Mouse (Mus musculus): Measurements from ENCODE around the gene Klf13. TPM values are rescaled to one million over a fixed set of nuclear protein-coding genes. Genes with fewer than 3 reads are reported as not detected.
A peak's percentile ranks its signal among the peaks of the same experiment; 100 is the strongest.

Gene Klf13
- total RNA-seq, 2 experiments from 2014 or later, result 168 to 175 TPM

- no peak for DNase-seq (ENCODE audit: low spot score in 2 of 2)
- intact Hi-C loops (cut with DNase I), result no loop called here
Observed at GRCm38 (mm10) chr7:63930132-63930531, 8.6 kb downstream of the Klf13 start.

GRCm38 (mm10) chr7:63929080-63929479, 9.6 kb downstream of the Klf13 start:
- intact Hi-C loops (cut with DNase I), result no loop called here
- DNase-seq (ENCODE audit: low spot score in 2 of 2), result no peak

GRCm38 (mm10) chr7:63927121-63927520, 11.6 kb downstream of the Klf13 start:
- intact Hi-C loops (cut with DNase I), result no loop called here

GRCm38 (mm10) chr7:63926492-63926891, 12.2 kb downstream of the Klf13 start:
- DNase-seq (ENCODE audit: low spot score in 2 of 2), result no peak
- intact Hi-C loops (cut with DNase I), result no loop called here

More at GRCm38 (mm10) chr7:63927121-63927520, 11.6 kb downstream of the Klf13 start:
- DNase-seq (ENCODE audit: low spot score in 2 of 2), result no peak

GRCm38 (mm10) chr7:63925413-63926360, 13.0 kb downstream of the Klf13 start:
- peak; percentile 77 to 86 for DNase-seq (ENCODE audit: low spot score in 2 of 2)
- intact Hi-C loops (cut with DNase I), result loop anchor here (1.0 kb wide), 1 partner anchor 11 kb away; no protein-coding TSS in a partner anchor

- intact Hi-C loops (cut with DNase I), result loop anchor here (1.0 kb wide), 1 partner anchor 11 kb away; no protein-coding TSS in a partner anchor
- DNase-seq (ENCODE audit: low spot score in 2 of 2), result peak; percentile 89
Observed at GRCm38 (mm10) chr7:63924747-63925412, 13.8 kb downstream of the Klf13 start.

- intact Hi-C loops (cut with DNase I), result no loop called here
- no peak for DNase-seq (ENCODE audit: low spot score in 2 of 2)
Observed at GRCm38 (mm10) chr7:63924151-63924550, 14.6 kb downstream of the Klf13 start.

- DNase-seq (ENCODE audit: low spot score in 2 of 2), result no peak
- intact Hi-C loops (cut with DNase I), result no loop called here
Observed at GRCm38 (mm10) chr7:63922975-63923374, 15.7 kb downstream of the Klf13 start.

GRCm38 (mm10) chr7:63922571-63922970, 16.1 kb downstream of the Klf13 start:
- DNase-seq (ENCODE audit: low spot score in 2 of 2), result no peak
- intact Hi-C loops (cut with DNase I), result no loop called here

- DNase-seq (ENCODE audit: low spot score in 2 of 2), result no peak
- intact Hi-C loops (cut with DNase I), result no loop called here
Observed at GRCm38 (mm10) chr7:63921909-63922562, 16.7 kb downstream of the Klf13 start.

- intact Hi-C loops (cut with DNase I), result no loop called here
Observed at GRCm38 (mm10) chr7:63918771-63919768, 19.6 kb downstream of the Klf13 start.

GRCm38 (mm10) chr7:63917693-63918092, 21.0 kb downstream of the Klf13 start:
- intact Hi-C loops (cut with DNase I), result no loop called here
- peak in 1 of 2 experiments; percentile 58 for DNase-seq (ENCODE audit: low spot score in 2 of 2)

More at GRCm38 (mm10) chr7:63918771-63919768, 19.6 kb downstream of the Klf13 start:
- DNase-seq (ENCODE audit: low spot score in 2 of 2), result no peak

- intact Hi-C loops (cut with DNase I), result no loop called here
- no peak for DNase-seq (ENCODE audit: low spot score in 2 of 2)
Observed at GRCm38 (mm10) chr7:63916268-63916907, 22.3 kb downstream of the Klf13 start, which contains the start of gene E030018B13Rik. E030018B13Rik (plus strand) TSS chr7:63916857.

GRCm38 (mm10) chr7:63914891-63915290, 23.8 kb downstream of the Klf13 start:
- no peak for DNase-seq (ENCODE audit: low spot score in 2 of 2)
- intact Hi-C loops (cut with DNase I), result no loop called here

GRCm38 (mm10) chr7:63913724-63914692, 24.7 kb downstream of the Klf13 start:
- DNase-seq (ENCODE audit: low spot score in 2 of 2), result no peak
- intact Hi-C loops (cut with DNase I), result no loop called here

- intact Hi-C loops (cut with DNase I), result no loop called here
- no peak for DNase-seq (ENCODE audit: low spot score in 2 of 2)
Observed at GRCm38 (mm10) chr7:63912924-63913723, 25.6 kb downstream of the Klf13 start.

Measured in left cerebral cortex, postnatal 36 days (tissue).